Mouse (Mus musculus): Measurements from ENCODE around the gene Gja8. TPM values are rescaled to one million over a fixed set of nuclear protein-coding genes. Genes with fewer than 3 reads are reported as not detected.

Gene Gja8
- polyA plus RNA-seq, 1 experiment from 2014 or later, result 0.16 TPM

- no peaks in the 10 kb centered on the region for H3K9me3 ChIP-seq (ENCODE audit: control insufficient read depth, low read length)
- peaks cover 3% of the 10 kb centered on the region for H3K4me1 ChIP-seq (ENCODE audit: control insufficient read depth, insufficient read depth, low read length)
- no peak overlapping the region for H3K9ac ChIP-seq (ENCODE audit: low read depth, low read length)
- no peak for ATAC-seq (ENCODE audit: low FRiP score, low TSS enrichment)
- H3K27ac ChIP-seq (ENCODE audit: low read depth, low read length), result no peak overlapping the region
- 7% methylated on average over 6 of the region's 6 CpGs for WGBS
- H3K36me3 ChIP-seq (ENCODE audit: control insufficient read depth, insufficient read depth, low read length), result no peaks in the 10 kb centered on the region
- H3K4me2 ChIP-seq (replicated peaks; ENCODE audit: low read depth, low read length), result no peak overlapping the region
- H3K27me3 ChIP-seq (ENCODE audit: control insufficient read depth, insufficient read depth, low read length), result no peaks in the 10 kb centered on the region
- H3K4me3 ChIP-seq (ENCODE audit: low read length), result no peak overlapping the region
Measured at GRCm38 (mm10) chr3:96936241-96936640, 10.4 kb upstream of the Gja8 start.

GRCm38 (mm10) chr3:96931261-96931681, 5.5 kb upstream of the Gja8 start:
- 24% methylated on average over 5 of the region's 5 CpGs for WGBS
- Histone ChIP-seq H3K27me3 (ENCODE audit: control insufficient read depth, insufficient read depth, low read length) (no peaks in the 10 kb centered on the region), H3K9ac (ENCODE audit: low read depth, low read length) (no peak overlapping the region), H3K9me3 (ENCODE audit: control insufficient read depth, low read length) (no peaks in the 10 kb centered on the region), H3K4me1 (ENCODE audit: control insufficient read depth, insufficient read depth, low read length) (peaks cover 9% of the 10 kb centered on the region), H3K4me2 (replicated peaks; ENCODE audit: low read depth, low read length) (no peak overlapping the region), H3K36me3 (ENCODE audit: control insufficient read depth, insufficient read depth, low read length) (no peaks in the 10 kb centered on the region), H3K27ac (ENCODE audit: low read depth, low read length) (no peak overlapping the region), H3K4me3 (ENCODE audit: low read length) (no peak overlapping the region)
- peak; percentile 66; the same call in 1 of the 2 replicates for ATAC-seq (ENCODE audit: low FRiP score, low TSS enrichment)

- Histone ChIP-seq H3K36me3 (ENCODE audit: control insufficient read depth, insufficient read depth, low read length) (no peaks in the 10 kb centered on the region), H3K9ac (ENCODE audit: low read depth, low read length) (no peak overlapping the region), H3K9me3 (ENCODE audit: control insufficient read depth, low read length) (no peaks in the 10 kb centered on the region), H3K27me3 (ENCODE audit: control insufficient read depth, insufficient read depth, low read length) (no peaks in the 10 kb centered on the region), H3K4me2 (replicated peaks; ENCODE audit: low read depth, low read length) (no peak overlapping the region), H3K4me3 (ENCODE audit: low read length) (no peak overlapping the region), H3K27ac (ENCODE audit: low read depth, low read length) (no peak overlapping the region), H3K4me1 (ENCODE audit: control insufficient read depth, insufficient read depth, low read length) (no peaks in the 10 kb centered on the region)
- ATAC-seq (ENCODE audit: low FRiP score, low TSS enrichment), result no peak
- WGBS, result 61% methylated on average over 4 of the region's 4 CpGs
Measured at GRCm38 (mm10) chr3:96924631-96925030, 1.2 kb downstream of the Gja8 start.

- no peak overlapping the region for H3K27ac ChIP-seq (ENCODE audit: low read depth, low read length)
- no peaks in the 10 kb centered on the region for H3K4me1 ChIP-seq (ENCODE audit: control insufficient read depth, insufficient read depth, low read length)
- no peaks in the 10 kb centered on the region for H3K9me3 ChIP-seq (ENCODE audit: control insufficient read depth, low read length)
- no peak overlapping the region for H3K4me3 ChIP-seq (ENCODE audit: low read length)
- WGBS, result 20% methylated on average over 7 of the region's 7 CpGs
- no peak overlapping the region for H3K4me2 ChIP-seq (replicated peaks; ENCODE audit: low read depth, low read length)
- no peak overlapping the region for H3K9ac ChIP-seq (ENCODE audit: low read depth, low read length)
- no peak for ATAC-seq (ENCODE audit: low FRiP score, low TSS enrichment)
- H3K36me3 ChIP-seq (ENCODE audit: control insufficient read depth, insufficient read depth, low read length), result no peaks in the 10 kb centered on the region
- no peaks in the 10 kb centered on the region for H3K27me3 ChIP-seq (ENCODE audit: control insufficient read depth, insufficient read depth, low read length)
Measured at GRCm38 (mm10) chr3:96920991-96921390, 4.8 kb downstream of the Gja8 start.

GRCm38 (mm10) chr3:96905592-96905991, 20.2 kb downstream of the Gja8 start:
- Histone ChIP-seq H3K36me3 (ENCODE audit: control insufficient read depth, insufficient read depth, low read length) (no peaks in the 10 kb centered on the region), H3K27ac (ENCODE audit: low read depth, low read length) (no peak overlapping the region), H3K9ac (ENCODE audit: low read depth, low read length) (peak overlapping the region; percentile 83; the same call in 1 of the 2 replicates), H3K4me2 (replicated peaks; ENCODE audit: low read depth, low read length) (peak overlapping the region; percentile 90), H3K4me3 (ENCODE audit: low read length) (peak overlapping the region; percentile 99), H3K4me1 (ENCODE audit: control insufficient read depth, insufficient read depth, low read length) (no peaks in the 10 kb centered on the region; the same call in 1 of the 2 replicates), H3K27me3 (ENCODE audit: control insufficient read depth, insufficient read depth, low read length) (no peaks in the 10 kb centered on the region), H3K9me3 (ENCODE audit: control insufficient read depth, low read length) (no peaks in the 10 kb centered on the region)
- WGBS, result 48% methylated on average over 9 of the region's 9 CpGs
- no peak; the same call in 1 of the 2 replicates for ATAC-seq (ENCODE audit: low FRiP score, low TSS enrichment)

GRCm38 (mm10) chr3:96904851-96905541, 20.8 kb downstream of the Gja8 start, which contains the start of gene Gpr89:
Gpr89 (minus strand) TSS chr3:96905346.
- Histone ChIP-seq H3K4me2 (replicated peaks; ENCODE audit: low read depth, low read length) (peak within 1 kb of the TSS; percentile 90), H3K9ac (ENCODE audit: low read depth, low read length) (peak within 1 kb of the TSS; percentile 83), H3K27ac (ENCODE audit: low read depth, low read length) (no peak within 1 kb of the TSS), H3K9me3 (ENCODE audit: control insufficient read depth, low read length) (no peaks in the 10 kb centered on the region), H3K36me3 (ENCODE audit: control insufficient read depth, insufficient read depth, low read length) (no peaks in the 10 kb centered on the region), H3K27me3 (ENCODE audit: control insufficient read depth, insufficient read depth, low read length) (no peaks in the 10 kb centered on the region), H3K4me3 (ENCODE audit: low read length) (peak within 1 kb of the TSS; percentile 99), H3K4me1 (ENCODE audit: control insufficient read depth, insufficient read depth, low read length) (no peaks in the 10 kb centered on the region; the same call in 1 of the 2 replicates)
- ATAC-seq (ENCODE audit: low FRiP score, low TSS enrichment), result peak; percentile 98
- 1% methylated on average over 40 of the region's 40 CpGs for WGBS

- H3K27ac ChIP-seq (ENCODE audit: low read depth, low read length), result no peak within 1 kb of the TSS
- no peaks in the 10 kb centered on the region for H3K36me3 ChIP-seq (ENCODE audit: control insufficient read depth, insufficient read depth, low read length)
- no peaks in the 10 kb centered on the region for H3K27me3 ChIP-seq (ENCODE audit: control insufficient read depth, insufficient read depth, low read length)
- H3K4me1 ChIP-seq (ENCODE audit: control insufficient read depth, insufficient read depth, low read length), result no peaks in the 10 kb centered on the region; the same call in 1 of the 2 replicates
- peak within 1 kb of the TSS; percentile 83 for H3K9ac ChIP-seq (ENCODE audit: low read depth, low read length)
- 17% methylated on average over 14 of the region's 14 CpGs for WGBS
- peak within 1 kb of the TSS; percentile 90 for H3K4me2 ChIP-seq (replicated peaks; ENCODE audit: low read depth, low read length)
- no peak for ATAC-seq (ENCODE audit: low FRiP score, low TSS enrichment)
- no peaks in the 10 kb centered on the region for H3K9me3 ChIP-seq (ENCODE audit: control insufficient read depth, low read length)
- peak within 1 kb of the TSS; percentile 99 for H3K4me3 ChIP-seq (ENCODE audit: low read length)
Measured at GRCm38 (mm10) chr3:96904393-96904792, 21.4 kb downstream of the Gja8 start, which contains the start of gene Gja5. Gja5 (plus strand) TSS chr3:96904693.

GRCm38 (mm10) chr3:96902336-96902999, 23.4 kb downstream of the Gja8 start:
- no peaks in the 10 kb centered on the region; the same call in 1 of the 2 replicates for H3K4me1 ChIP-seq (ENCODE audit: control insufficient read depth, insufficient read depth, low read length)
- no peaks in the 10 kb centered on the region for H3K9me3 ChIP-seq (ENCODE audit: control insufficient read depth, low read length)
- H3K27me3 ChIP-seq (ENCODE audit: control insufficient read depth, insufficient read depth, low read length), result no peaks in the 10 kb centered on the region
- H3K4me3 ChIP-seq (ENCODE audit: low read length), result no peak overlapping the region
- H3K36me3 ChIP-seq (ENCODE audit: control insufficient read depth, insufficient read depth, low read length), result peaks cover 4% of the 10 kb centered on the region; the same call in 1 of the 2 replicates
- H3K9ac ChIP-seq (ENCODE audit: low read depth, low read length), result no peak overlapping the region
- H3K4me2 ChIP-seq (replicated peaks; ENCODE audit: low read depth, low read length), result no peak overlapping the region
- ATAC-seq (ENCODE audit: low FRiP score, low TSS enrichment), result no peak
- 72% methylated on average over 4 of the region's 4 CpGs for WGBS
- no peak overlapping the region for H3K27ac ChIP-seq (ENCODE audit: low read depth, low read length)

GRCm38 (mm10) chr3:96883690-96884089, 42.1 kb downstream of the Gja8 start:
- H3K36me3 ChIP-seq (ENCODE audit: control insufficient read depth, insufficient read depth, low read length), result peaks cover 45% of the 10 kb centered on the region
- no peaks in the 10 kb centered on the region for H3K4me1 ChIP-seq (ENCODE audit: control insufficient read depth, insufficient read depth, low read length)
- H3K4me3 ChIP-seq (ENCODE audit: low read length), result no peak overlapping the region
- H3K27me3 ChIP-seq (ENCODE audit: control insufficient read depth, insufficient read depth, low read length), result no peaks in the 10 kb centered on the region
- H3K9ac ChIP-seq (ENCODE audit: low read depth, low read length), result no peak overlapping the region
- 93% methylated on average over 7 of the region's 7 CpGs for WGBS
- no peak overlapping the region for H3K4me2 ChIP-seq (replicated peaks; ENCODE audit: low read depth, low read length)
- no peak for ATAC-seq (ENCODE audit: low FRiP score, low TSS enrichment)
- H3K27ac ChIP-seq (ENCODE audit: low read depth, low read length), result no peak overlapping the region
- no peaks in the 10 kb centered on the region for H3K9me3 ChIP-seq (ENCODE audit: control insufficient read depth, low read length)

Measured in kidney, embryonic 14.5 days (tissue).